Mouse (Mus musculus) myocyte (in vitro differentiated cells): ENCODE results near the gene Pdgfd.

Source experiments
- E2F4 ChIP-seq: IDR thresholded peaks from one replicate; pipeline ENCODE4 v1.6.1; 2011; ENCODE audit warnings: mild to moderate bottlenecking, control low read depth, moderate library complexity; ENCODE audit not compliant: insufficient read depth
- MAX ChIP-seq: IDR thresholded peaks from one replicate; pipeline ENCODE4 v1.6.1; 2011; ENCODE audit warnings: low read depth, mild to moderate bottlenecking, control low read depth
- POLR2A ChIP-seq: IDR thresholded peaks from one replicate; pipeline ENCODE4 v1.6.1; 2011; ENCODE audit warnings: low read depth, mild to moderate bottlenecking, control low read depth, moderate library complexity; ENCODE audit not compliant: insufficient read length
- POLR2AphosphoS2 ChIP-seq: IDR thresholded peaks from one replicate; pipeline ENCODE4 v1.6.1; 2011; ENCODE audit warnings: low read depth, control low read depth; ENCODE audit not compliant: insufficient read length
- REST ChIP-seq: IDR thresholded peaks from one replicate; pipeline ENCODE4 v1.6.1; 2011; ENCODE audit warnings: mild to moderate bottlenecking, control low read depth, moderate library complexity; ENCODE audit not compliant: insufficient read depth, insufficient read length

DNA sequence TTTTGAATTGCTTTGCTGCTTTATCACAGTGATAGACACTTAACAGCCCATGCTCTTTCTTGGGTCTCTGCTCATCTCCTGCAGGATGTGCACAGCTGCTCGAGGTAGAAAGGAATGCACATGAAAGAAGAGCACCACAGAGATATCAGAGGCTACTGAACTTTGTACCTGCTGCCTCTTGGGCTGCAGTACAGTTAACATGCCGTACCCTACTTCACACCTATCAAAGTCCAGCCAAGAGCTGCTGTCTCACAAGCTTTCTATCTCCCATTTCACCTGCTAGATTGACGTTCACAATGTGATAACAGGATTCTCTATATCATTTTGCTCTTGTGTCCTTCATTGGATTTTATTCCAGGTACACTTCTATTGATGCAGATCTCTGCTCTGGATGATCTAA lies 238.2 kb downstream of the Pdgfd start:
- TF ChIP-seq MAX (no peak), POLR2AphosphoS2 (no peak), POLR2A (no peak), REST (no peak), E2F4 (no peak)
